Mouse (Mus musculus) CD4-positive, CD25-positive, alpha-beta regulatory T cell, adult 9 weeks (primary cell): ENCODE measurements around the gene Rpl3. TPM values are rescaled to one million over a fixed set of nuclear protein-coding genes. Genes with fewer than 3 reads are reported as not detected.

Experiments
- polyA plus RNA-seq: library from polyadenylated mRNA; unstranded; fragments of 100-300 nt; shearing (Covaris generic); gene quantifications from one replicate; pipeline ENCODE4 v1.2.1, GENCODE M21; 2017

Rpl3 gene
- polyA plus RNA-seq: 2,051 TPM

GRCm38 (mm10) chr15:80091121-80091955 is at the start of gene Rpl3, which contains the start of gene Syngr1:
TSS of gene Rpl3 (minus strand) at chr15:80091868.
TSS of gene Syngr1 (plus strand) at chr15:80091334.

GRCm38 (mm10) chr15:80132993-80133586 is 41.4 kb upstream of the Rpl3 start, which contains the start of gene Tab1:
TSS of gene Tab1 (plus strand) at chr15:80133127.

Other genes starting within 250 kb of the Rpl3 start
- 544 TPM for gene Apobec3, start 200.2 kb downstream of the Rpl3 start, polyA plus RNA-seq
- 69.2 TPM for gene Cbx7, start 120.7 kb downstream of the Rpl3 start, polyA plus RNA-seq
- gene Pdgfb, start 76.9 kb downstream of the Rpl3 start, polyA plus RNA-seq: 1.0 TPM
- 0.32 TPM for gene Syngr1, start 534 bp downstream of the Rpl3 start, polyA plus RNA-seq
- 27.7 TPM for gene Tab1, start 41.3 kb upstream of the Rpl3 start, polyA plus RNA-seq
- not detected for gene Mgat3, start 81.9 kb upstream of the Rpl3 start, polyA plus RNA-seq
- gene Mief1, start 142.2 kb upstream of the Rpl3 start, polyA plus RNA-seq: 36.4 TPM
- gene AC140267.1, start 144.0 kb upstream of the Rpl3 start, polyA plus RNA-seq: not detected
- 127 TPM for gene Atf4, start 163.3 kb upstream of the Rpl3 start, polyA plus RNA-seq
- gene Rps19bp1, start 172.4 kb upstream of the Rpl3 start, polyA plus RNA-seq: 23.2 TPM
- gene Cacna1i, start 195.4 kb upstream of the Rpl3 start, polyA plus RNA-seq: 0.02 TPM